Mouse (Mus musculus): ENCODE data around the gene Six3. TPM values are rescaled to one million over a fixed set of nuclear protein-coding genes. Genes with fewer than 3 reads are reported as not detected.

Gene Six3
- polyA plus RNA-seq, 1 experiment from 2014 or later, result not detected

- peak; percentile 76; the same call in 1 of the 2 replicates for ATAC-seq (ENCODE audit: insufficient read depth, low FRiP score)
- 2% methylated on average over 20 of the region's 20 CpGs for WGBS
- Histone ChIP-seq H3K9me3 (replicated peaks; ENCODE audit: control insufficient read depth, low read length) (no peaks in the 10 kb centered on the region), H3K27me3 (ENCODE audit: control insufficient read depth, insufficient read depth, low read length) (peaks cover 8% of the 10 kb centered on the region; the same call in 1 of the 2 replicates), H3K9ac (ENCODE audit: low read length) (peak overlapping the region; percentile 43; the same call in 1 of the 2 replicates), H3K4me3 (replicated peaks; ENCODE audit: low read length) (peak overlapping the region; percentile 30), H3K36me3 (ENCODE audit: control insufficient read depth, insufficient read depth, low read length) (no peaks in the 10 kb centered on the region), H3K4me1 (ENCODE audit: control insufficient read depth, insufficient read depth, low read length) (no peaks in the 10 kb centered on the region), H3K4me2 (ENCODE audit: low read depth, low read length) (peak overlapping the region; percentile 49), H3K27ac (ENCODE audit: low read length) (no peak overlapping the region)
Measured at GRCm38 (mm10) chr17:85664618-85665320, 51.4 kb downstream of the Six3 start.

Other genes starting within 250 kb of the Six3 start
- gene Six2, start 74.7 kb downstream of the Six3 start, polyA plus RNA-seq (2015; fragmentation: Nextera tagmentation; extraction: Ambion mirVana), result 2.6 and 3.4 TPM in 2 replicates

All from stomach, embryonic 16.5 days (tissue).